Mouse (Mus musculus) ovary, postnatal 14 days (tissue): ENCODE measurements around the gene Emc6.
A peak's percentile ranks its signal among the peaks of the same experiment; 100 is the strongest.

Experiments
- DNase-seq: peaks from one replicate; pipeline ENCODE4 v3.0.0; 2022; ENCODE audit warnings: low spot score

Gene Emc6

DNA sequence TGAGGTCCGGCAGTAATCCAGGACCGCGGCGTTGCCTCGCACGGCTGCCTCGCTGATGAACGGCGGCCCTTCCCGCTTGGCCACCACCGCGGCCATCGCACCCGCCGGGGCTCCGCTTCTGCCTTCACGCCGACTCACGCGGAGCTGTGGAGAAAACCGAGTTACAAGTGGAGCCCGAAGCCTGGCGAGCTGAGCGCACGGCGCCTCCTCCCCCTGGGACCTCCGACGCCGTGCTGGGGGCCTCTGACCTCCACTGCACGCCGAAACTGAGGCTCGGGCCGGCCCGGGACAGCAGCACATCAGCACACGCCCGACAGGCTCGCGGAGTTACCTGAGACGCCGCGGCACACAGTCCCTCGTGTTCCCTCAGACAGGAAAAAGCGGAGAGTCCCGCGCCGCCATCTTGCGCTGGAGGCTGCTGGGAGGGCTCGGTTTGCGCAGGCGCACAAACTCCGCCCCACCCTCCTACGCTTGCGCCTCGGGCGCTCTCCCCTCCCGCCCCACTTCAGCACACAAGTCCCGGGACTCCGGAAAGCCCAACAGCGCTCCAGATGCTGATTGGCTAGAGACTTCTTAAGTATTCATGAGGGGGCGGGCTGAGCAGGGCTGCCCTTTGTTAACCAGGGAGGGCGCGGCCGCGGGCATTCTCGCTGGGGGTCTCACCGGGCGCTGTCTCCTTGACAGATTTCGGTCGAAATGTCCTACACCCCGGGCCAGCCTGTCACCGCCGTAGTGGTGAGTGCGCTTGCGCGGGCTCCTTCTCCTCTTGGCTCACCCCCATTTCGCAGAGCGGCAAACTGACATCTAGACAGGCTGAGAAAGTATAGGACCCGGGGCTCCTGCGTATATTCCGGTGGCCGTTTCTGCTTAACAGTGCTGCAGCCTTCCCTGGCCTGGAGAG lies at the start of gene Emc6, which contains the start of gene Tax1bp3:
TSS of gene Emc6 (minus strand) at position 430 of the 901 bp plus-strand sequence.
TSS of gene Tax1bp3 (plus strand) at position 476 of the 901 bp plus-strand sequence.
- DNase-seq = peak; percentile 95

DNA sequence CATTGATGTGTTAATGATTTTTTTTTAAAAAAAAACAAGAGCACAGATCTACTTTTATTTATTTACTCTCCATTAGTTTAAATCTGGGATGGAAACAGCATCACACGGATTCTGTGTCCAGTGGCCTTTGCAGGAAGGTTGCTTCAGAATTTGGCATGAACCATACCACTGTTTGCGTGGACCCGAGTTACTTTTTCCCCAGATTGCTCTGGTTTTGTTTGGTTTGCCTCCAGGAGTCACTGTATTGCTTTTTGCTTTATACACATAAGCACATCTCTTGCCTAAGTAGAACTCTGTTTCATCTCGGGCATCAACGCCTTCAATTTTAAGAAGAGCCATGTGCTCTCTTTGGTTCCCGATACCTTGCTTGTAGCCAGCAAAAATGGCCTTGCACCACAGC lies 49.0 kb upstream of the Emc6 start:
- no peak for DNase-seq

DNA sequence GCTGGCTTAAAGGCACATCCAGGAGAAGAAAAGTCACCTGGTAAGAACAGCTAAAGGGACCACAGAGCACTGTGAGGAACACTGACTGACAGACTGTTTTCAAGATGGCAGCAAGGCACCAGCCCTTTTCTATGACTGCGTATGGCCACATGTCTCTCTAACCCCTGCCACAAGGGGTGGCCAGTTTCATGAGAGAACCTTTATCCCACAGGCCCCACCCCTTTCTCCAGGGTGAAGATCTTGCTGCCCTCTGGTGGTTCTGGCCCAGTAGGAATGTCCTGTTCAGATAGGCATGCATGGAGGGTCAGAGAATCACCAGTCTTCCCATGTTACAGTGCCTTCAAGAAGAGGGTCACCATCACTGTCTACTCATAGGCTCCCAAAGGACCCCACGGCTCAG lies 47.1 kb upstream of the Emc6 start:
- no peak for DNase-seq

DNA sequence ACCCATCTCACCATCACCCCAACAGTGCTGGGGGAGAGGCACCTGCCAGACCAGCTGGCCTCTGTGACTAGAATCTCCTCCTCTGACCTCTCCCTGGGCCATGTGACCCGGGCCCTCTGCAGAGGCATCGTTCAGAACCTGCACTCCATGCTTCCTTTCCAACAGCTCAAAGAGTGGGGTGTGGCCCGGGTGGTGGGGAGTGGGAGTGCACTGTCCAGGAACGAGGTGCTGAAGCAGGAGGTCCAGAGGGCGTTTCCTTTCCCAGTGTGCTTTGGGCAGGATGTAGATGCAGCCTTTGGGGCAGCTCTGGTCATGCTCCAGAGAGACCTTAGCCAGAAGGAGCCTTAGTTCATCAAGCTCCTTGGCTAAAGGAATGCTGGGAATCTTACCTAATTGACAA lies 46.0 kb upstream of the Emc6 start:
- DNase-seq = no peak

DNA sequence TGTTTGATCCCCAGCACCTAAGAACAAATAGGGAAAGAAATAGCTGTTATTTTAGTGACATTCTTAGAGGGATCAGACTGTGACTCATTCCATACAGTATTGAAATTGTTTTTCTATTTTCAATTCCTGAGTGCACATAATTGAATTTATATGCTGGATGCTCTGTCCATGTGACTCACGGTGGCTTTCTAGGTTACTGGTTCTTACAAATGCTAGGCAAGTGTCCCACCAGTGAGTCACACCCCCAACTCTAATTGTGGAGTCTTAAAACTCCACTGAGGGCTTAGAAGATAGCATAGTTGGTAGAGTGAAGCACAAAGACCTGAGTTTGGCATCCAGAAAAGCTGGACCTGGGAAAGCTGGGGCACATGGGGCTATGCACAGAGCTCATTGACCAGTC lies 43.8 kb upstream of the Emc6 start:
- DNase-seq = no peak

DNA sequence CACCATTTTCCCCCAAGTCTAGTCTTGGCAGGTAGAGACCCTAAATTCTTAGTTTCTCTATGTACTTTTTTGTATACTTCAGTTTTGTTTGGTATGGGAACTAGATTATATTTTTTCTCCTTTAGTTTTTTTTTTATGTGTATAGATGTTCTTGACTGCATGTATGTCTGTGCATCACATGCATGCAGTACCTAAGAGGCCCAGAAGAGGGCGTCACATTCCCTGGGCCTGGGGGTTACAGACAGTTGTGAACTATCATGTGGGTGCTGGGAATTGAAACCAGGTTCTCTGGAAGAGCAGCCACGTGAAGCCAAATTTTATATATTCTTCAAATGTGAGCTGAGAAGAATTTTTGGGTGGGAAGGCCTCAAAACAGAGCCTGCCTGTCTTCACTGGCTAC lies 42.8 kb upstream of the Emc6 start:
- DNase-seq = no peak

DNA sequence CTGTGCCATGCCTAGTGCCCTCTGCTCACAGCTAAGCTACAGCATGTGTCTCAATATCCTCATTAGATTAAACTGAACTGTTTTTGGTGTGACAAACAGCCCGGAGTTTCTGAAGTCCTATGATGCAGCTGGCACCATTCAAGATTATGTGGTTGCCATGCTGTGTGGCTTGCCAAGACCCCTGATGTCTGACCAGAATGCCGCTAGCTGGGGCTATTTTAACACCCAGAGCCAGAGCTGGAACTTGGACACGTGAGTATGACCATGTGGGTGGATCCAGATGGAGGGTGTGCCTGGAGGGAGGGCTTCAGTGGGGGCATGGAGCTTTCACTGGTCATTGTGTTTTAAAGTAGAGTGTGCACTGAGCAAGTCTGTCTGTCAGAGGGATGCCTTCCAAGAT lies 37.1 kb upstream of the Emc6 start:
- no peak for DNase-seq

DNA sequence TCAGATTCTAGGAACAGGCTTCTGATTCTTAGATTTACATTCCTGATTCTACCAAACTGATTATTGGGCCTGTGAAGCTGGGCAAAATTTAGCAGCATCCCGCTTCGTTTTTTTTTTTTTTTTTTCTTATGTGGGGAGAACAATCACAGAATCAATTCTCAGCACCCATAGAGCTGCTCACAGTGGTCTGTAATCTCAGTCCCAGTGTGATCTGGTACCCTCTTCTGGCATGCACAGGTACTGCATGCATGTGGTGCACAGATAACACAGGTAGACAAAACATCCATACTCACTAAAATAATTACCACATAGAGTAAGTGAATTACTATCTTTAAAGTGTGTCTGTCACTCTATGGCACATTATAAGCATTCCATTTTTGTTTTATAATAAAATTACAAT lies 30.8 kb upstream of the Emc6 start:
- DNase-seq = no peak

DNA sequence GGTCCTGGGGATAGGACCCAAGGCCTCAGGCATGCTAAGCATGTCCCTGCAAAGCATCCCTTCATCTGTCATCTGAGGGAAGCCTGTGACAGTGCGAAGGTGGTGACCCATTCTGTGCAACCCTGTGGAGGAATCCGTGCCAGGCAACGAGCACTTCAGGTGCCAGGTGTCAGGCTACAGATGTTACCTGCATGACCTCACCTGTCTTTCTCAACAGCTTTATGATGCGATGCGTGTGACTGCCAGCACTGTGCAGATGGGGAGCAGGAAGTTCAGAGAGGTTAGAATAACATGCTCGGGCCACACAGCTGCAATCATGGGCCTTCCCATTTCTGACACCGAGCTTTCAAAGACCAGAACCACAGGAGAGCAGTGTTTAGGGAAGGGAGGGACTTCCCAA lies 28.4 kb upstream of the Emc6 start:
- no peak for DNase-seq

DNA sequence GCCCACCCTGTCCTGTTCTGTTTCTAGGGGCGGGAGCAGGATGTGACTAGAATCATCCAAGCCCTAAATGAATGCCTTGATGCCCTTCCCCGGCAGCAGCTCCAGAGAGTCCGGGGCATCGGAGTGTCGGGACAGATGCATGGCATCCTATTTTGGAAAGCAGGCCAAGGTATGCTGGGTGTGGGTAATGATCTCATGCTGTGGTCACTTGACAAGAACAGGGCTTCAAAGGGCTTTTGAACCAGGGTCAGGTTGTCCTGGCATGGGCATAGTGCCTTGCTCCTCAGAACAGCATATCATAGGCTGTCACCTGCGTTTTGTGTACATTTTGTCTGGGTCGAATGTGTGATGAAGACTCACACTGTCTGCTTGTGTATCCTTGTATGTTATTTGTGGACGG lies 27.1 kb upstream of the Emc6 start:
- DNase-seq = no peak

DNA sequence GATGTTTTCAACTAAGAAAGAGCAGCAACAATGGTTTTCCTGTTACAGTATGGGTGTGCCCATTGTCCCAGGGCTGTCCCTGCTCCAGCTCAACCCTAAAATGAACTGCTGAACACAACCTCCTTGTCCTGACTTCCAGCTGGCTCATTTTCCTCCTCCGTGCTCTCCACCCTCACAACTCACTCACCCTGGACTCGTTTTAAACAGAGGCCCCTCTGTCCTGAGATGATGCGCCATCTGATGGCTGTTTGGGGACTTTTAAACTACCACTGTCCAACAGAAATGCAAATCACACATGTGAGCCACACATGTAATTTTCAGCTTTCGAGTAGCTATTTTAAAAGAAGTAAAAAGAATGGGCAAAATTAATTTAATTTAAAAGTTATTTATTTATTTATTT lies 24.8 kb upstream of the Emc6 start:
- DNase-seq = no peak

DNA sequence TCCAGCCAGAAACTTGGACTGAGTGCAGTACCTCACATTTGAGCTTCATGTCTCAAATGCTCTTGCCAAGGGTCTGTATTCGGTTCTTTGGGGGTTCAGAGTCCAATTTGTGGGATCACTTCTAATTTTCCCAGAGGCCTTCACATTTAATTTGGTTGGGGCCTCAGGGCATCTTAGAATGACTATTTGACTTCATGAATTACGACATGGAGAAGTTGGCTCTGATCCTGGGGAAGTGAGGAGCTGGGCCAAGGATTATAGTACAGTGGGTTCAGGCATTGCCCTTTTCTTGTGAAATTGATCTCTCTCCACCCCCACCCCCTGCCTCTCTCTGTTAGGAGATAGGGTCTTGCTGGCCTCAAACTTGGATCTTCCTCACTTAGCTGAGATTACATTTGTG lies 24.2 kb upstream of the Emc6 start:
- no peak for DNase-seq

DNA sequence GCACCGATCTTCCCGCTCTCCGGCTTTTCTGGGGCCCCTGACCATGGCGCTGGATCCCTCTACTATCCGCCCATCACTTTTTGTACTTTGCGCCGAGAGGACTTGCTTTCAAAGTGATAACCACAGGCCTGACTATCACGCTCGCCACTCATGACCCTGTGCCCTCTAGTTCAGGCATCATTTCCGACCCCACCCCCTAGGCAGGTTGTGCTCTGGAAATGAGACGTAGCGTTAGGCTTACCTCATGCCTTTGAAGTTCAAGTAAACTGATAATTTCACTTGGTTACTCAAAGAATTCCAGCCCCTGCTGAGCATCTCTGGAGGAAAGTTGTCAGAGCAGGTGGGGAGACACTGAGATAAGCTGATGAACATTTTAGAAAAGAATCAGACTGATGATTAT lies 23.0 kb upstream of the Emc6 start:
- no peak for DNase-seq

DNA sequence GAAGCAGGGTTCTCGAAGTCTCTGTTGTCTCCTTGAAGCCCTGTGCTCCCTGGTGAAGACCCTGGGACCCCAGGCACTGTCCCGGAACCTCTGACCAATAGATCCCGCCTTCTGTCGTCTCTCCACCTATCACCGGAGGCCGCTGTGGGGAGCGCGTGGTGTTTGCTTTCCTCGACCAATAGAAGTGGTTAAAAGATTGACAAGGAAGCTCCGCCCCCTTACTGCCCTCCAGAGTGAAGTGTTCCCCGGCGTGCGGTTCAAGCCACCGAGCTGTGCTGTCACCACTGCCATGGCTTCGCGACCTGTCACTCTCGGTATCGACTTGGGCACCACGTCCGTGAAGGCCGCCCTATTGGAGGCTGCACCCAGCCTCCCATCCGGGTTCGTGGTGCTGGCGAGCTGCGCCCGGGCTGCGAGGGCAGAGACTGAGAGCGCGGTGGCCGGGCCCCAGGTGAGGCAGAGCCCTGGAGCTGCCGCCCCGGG lies 22.4 kb upstream of the Emc6 start, which contains the start of gene Shpk:
TSS of gene Shpk (plus strand) at position 231 of the 483 bp plus-strand sequence.
- DNase-seq = peak; percentile 87

DNA sequence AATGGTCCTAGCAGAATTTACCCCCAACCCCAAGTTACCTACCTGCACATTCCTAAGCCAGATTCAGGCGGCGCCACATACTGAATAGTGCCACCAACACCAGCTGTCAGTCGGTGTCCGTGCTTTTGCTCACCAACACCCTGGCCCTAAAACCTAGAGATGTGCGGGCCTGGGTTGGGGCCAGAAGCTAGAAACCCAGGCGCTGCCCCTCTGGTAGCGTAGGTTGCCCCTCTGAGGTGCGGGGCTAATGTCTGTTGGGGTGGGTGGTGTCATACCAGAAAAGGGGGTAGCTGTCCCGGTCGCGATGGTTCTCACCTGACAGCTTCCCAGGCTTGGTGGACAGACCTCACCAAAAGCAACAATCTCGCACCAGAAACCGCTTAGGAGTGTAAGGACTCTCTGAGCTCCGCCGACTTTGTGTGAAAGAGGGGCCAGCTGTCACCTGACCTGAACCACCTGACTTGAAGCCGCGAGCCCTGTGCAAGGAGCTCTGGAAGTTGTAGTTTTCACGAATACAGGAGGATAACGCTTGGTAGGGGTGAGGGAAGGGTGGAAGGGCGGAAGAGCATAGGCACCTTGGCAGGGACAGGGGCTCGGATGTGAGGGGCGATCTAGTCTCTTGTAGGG lies 21.9 kb upstream of the Emc6 start, which contains the start of gene Ctns:
TSS of gene Ctns (minus strand) at position 440 of the 627 bp plus-strand sequence.
- DNase-seq = no peak

DNA sequence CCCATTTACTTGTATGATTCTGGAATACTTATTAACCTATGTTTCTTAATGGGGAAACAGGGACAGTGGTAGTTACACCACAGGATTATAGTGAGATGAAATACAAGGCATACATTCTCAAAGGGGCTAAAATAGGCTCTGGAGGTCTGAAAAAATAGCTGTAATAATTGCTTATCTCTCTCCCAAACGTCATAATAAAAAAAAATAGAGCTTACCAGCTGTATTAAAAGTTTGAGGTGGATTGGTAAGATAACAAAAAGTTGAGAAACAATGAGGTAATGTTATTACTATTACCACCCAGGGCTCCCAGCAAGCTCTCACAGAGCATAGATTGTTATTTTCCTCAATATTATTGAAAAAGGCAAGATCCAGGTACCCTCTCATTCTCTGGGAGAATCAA lies 21.4 kb upstream of the Emc6 start:
- no peak for DNase-seq

DNA sequence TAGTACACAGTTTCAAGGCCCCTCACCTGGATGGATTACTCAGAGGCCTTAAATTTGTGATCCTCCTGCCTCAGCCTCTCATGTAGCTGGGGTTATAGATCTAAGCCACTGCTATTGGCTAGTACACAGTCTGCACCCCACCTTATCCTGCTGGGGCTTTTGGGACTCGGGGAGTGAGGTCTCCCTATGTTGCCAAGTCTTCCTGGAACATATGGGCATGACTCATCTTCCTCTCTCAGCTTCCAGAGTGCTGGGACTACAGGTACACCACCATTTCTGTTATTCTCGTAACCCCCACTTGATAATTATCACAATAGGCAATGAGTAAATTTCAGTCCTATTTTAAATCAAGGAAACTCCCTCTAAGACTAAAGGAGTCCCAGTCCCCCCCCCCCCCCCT lies 17.6 kb upstream of the Emc6 start:
- DNase-seq = no peak

DNA sequence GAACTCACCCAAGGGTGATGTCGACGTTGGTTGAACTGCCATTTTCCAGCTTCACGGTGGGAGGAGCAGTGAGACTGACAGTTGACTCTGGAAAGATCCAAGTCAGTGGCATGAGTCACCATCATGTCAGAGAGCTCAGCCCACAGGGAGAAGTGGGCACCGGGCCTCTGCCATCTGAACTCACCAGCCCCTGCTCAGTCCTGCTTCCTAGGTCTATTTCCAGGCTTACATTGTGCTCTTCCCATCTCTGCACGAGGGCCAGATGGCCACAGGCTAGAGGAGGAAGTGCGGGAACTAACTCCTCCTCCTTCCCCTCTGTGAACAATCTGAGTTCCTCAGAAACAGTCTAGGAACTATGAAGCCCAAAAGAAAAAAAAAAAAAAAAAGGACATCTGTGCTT lies 16.2 kb upstream of the Emc6 start:
- no peak for DNase-seq

DNA sequence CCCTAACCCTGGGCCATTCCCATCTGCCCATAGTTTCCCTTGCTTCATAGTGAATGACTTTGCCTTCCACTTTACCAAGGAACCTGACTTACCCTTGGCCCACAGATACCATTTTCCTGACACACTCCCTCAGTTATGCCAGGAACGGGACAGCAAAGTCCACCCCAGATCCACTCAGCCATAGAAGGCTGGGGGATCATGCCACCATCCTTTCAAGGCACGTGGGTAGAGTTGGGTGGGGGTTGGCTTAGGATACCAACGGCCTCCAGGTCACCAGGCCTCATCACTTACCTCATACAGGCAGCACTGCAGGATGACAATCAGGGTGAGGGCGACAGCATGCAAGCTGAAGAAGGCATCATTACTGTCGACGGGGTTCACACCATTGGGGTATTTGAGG lies 10.4 kb upstream of the Emc6 start:
- no peak for DNase-seq

DNA sequence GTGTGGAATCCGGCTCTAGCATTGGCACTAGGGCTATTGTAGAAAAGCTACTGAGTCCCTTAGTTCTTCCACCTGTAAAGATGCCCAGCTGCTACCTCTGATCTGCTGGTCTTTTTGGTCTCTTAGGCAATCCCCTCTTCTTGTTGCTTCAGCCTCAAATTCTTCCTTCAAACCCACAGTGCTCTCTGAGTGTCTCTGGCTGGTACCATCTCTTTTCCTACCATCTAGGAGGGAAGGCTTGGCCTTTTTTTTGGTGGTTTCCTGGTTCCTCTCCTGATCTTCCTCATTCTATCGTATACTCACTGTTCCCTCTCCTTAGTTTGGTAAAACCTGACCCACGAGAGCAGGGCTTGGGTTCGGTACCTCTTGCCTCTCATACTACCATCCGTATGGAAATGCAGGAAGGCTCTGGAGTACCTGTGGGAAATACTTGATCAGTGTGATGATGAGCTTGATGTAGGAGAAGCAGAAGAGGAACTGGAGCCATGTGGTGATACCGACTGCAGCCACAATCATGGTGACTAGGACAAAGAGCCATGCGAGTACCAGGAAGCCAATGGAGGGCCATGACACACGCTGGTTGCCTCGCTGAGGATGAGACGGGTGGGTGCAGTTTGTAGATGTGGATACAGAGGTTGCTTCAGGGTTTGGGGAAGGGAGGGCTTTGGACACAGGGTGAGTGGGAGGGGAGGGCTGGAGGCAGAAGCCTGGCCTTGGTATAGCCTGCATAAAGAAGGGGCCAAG lies 9.2 kb upstream of the Emc6 start:
- no peak for DNase-seq

DNA sequence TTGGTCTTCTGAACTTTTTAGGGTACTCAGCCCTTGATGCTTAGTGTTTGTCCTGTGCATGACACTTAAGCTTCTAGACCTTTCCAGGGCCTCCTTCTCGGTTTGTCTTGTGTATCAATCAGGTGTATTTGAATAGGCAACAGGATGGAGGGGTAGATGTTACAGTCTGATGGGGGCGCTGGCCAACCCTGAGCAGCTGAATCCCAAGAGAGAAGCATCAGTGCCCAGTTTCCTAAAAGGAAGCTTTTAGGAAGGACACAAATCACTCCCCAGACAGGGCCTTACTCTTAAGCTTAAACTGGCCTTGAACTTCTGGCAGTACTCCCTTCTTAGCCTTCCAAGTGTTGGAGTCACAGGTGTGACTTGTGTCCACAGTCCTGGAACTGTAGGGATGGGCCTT lies 1.1 kb upstream of the Emc6 start:
- no peak for DNase-seq

DNA sequence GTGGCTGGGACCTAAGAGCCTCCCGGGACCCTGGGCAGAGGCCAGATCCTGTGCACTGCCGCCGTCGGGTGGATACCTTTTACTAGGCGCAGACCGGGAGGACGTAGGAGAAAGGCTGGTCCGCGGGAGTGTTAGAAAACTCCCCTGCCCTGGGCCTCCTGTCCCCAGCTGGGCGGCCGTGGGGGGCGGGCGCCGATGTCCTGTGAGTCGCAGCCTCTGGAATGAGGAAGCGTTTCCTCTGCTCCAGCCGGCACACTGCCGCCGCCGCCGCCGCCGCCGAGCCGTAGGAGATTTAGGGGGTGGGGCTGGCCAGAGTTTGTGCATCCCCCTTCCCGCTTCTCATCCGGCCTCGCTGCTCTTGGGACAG lies 655 bp upstream of the Emc6 start:
- DNase-seq = peak; percentile 67

DNA sequence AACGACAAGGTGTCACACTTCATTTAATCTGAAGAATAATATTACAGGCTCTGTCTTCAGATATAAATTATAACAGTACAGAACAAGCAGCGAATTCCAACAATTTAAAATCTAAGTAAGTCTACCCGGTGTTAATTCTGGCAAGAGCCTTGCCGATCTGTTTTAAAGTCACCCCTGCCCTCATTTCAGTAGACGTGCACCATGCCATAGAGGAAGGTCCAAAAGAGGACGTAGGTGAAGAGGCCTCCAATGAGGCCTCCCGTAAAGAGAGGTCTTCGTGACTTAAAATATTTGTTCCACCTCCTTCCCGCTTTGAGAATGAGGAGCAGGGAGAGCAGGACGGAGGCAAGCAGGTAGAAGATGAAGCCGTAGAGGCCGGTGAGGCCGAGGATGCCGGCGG lies 651 bp downstream of the Emc6 start:
- no peak for DNase-seq
